Mouse (Mus musculus): ENCODE measurements at regions not wholly inside any gene's neighbourhood (a gene's known extent, or its start where the extent isn't known, plus 50 kb on each side); places are given as distances from the start of the nearest gene placed in this dataset.

GRCm38 (mm10) chr13:35171562-35172254, 144.8 kb upstream of the Eci2 start:
- WGBS, result 88% methylated on average over 11 of the region's 11 CpGs
- Histone ChIP-seq H3K4me2 (replicated peaks) (no peak overlapping the region), H3K9ac (replicated peaks) (no peak overlapping the region), H3K4me1 (replicated peaks) (no peaks in the 10 kb centered on the region), H3K36me3 (no peaks in the 10 kb centered on the region), H3K9me3 (no peaks in the 10 kb centered on the region), H3K4me3 (replicated peaks) (no peak overlapping the region), H3K27me3 (no peaks in the 10 kb centered on the region), H3K27ac (no peak overlapping the region)
- no peak for ATAC-seq

GRCm38 (mm10) chr13:35173522-35173921, 146.6 kb upstream of the Eci2 start:
- no peaks in the 10 kb centered on the region for H3K36me3 ChIP-seq
- no peak for ATAC-seq
- 18% methylated on average over 2 of the region's 2 CpGs for WGBS
- H3K9me3 ChIP-seq, result no peaks in the 10 kb centered on the region
- no peaks in the 10 kb centered on the region for H3K27me3 ChIP-seq
- H3K9ac ChIP-seq (replicated peaks), result no peak overlapping the region
- H3K27ac ChIP-seq, result no peak overlapping the region
- H3K4me2 ChIP-seq (replicated peaks), result no peak overlapping the region
- no peak overlapping the region for H3K4me3 ChIP-seq (replicated peaks)
- H3K4me1 ChIP-seq (replicated peaks), result no peaks in the 10 kb centered on the region

GRCm38 (mm10) chr13:35175587-35175986, 148.7 kb upstream of the Eci2 start:
- no peak overlapping the region for H3K9ac ChIP-seq (replicated peaks)
- H3K4me3 ChIP-seq (replicated peaks), result no peak overlapping the region
- H3K9me3 ChIP-seq, result no peaks in the 10 kb centered on the region
- WGBS, result 83% methylated on average over 1 of the region's 1 CpGs
- H3K4me2 ChIP-seq (replicated peaks), result no peak overlapping the region
- no peak overlapping the region for H3K27ac ChIP-seq
- no peak for ATAC-seq
- H3K27me3 ChIP-seq, result no peaks in the 10 kb centered on the region
- no peaks in the 10 kb centered on the region for H3K36me3 ChIP-seq
- no peaks in the 10 kb centered on the region for H3K4me1 ChIP-seq (replicated peaks)

- H3K36me3 ChIP-seq, result no peaks in the 10 kb centered on the region
- no peak overlapping the region for H3K4me3 ChIP-seq (replicated peaks)
- H3K27ac ChIP-seq, result no peak overlapping the region
- no peak overlapping the region for H3K4me2 ChIP-seq (replicated peaks)
- no peaks in the 10 kb centered on the region for H3K9me3 ChIP-seq
- H3K4me1 ChIP-seq (replicated peaks), result no peaks in the 10 kb centered on the region
- no peak overlapping the region for H3K9ac ChIP-seq (replicated peaks)
- ATAC-seq, result no peak
- no peaks in the 10 kb centered on the region for H3K27me3 ChIP-seq
- WGBS, result 70% methylated on average over 2 of the region's 2 CpGs
Measured at GRCm38 (mm10) chr13:35177305-35177704, 150.4 kb upstream of the Eci2 start.

- Histone ChIP-seq H3K36me3 (no peaks in the 10 kb centered on the region), H3K9me3 (no peaks in the 10 kb centered on the region), H3K27ac (no peak overlapping the region), H3K4me1 (replicated peaks) (0 out of 2 replicates have a peak, but pooled peaks cover 6% of the 10 kb centered on the region), H3K27me3 (no peaks in the 10 kb centered on the region), H3K4me3 (replicated peaks) (no peak overlapping the region), H3K9ac (replicated peaks) (no peak overlapping the region), H3K4me2 (replicated peaks) (no peak overlapping the region)
- WGBS, result 60% methylated on average over 16 of the region's 16 CpGs
- peak; percentile 50 for ATAC-seq
Measured at GRCm38 (mm10) chr13:35189028-35189711, 162.3 kb upstream of the Eci2 start.

- no peak overlapping the region for H3K9ac ChIP-seq (replicated peaks)
- no peaks in the 10 kb centered on the region for H3K36me3 ChIP-seq
- WGBS, result 85% methylated on average over 1 of the region's 1 CpGs
Measured at GRCm38 (mm10) chr13:35202069-35202468, 175.2 kb upstream of the Eci2 start.

GRCm38 (mm10) chr13:35208319-35208718, 181.4 kb upstream of the Eci2 start:
- H3K4me2 ChIP-seq (replicated peaks), result no peak overlapping the region
- no peak overlapping the region for H3K9ac ChIP-seq (replicated peaks)
- 88% methylated on average over 3 of the region's 3 CpGs for WGBS
- no peaks in the 10 kb centered on the region for H3K9me3 ChIP-seq
- H3K4me1 ChIP-seq (replicated peaks), result no peaks in the 10 kb centered on the region
- H3K36me3 ChIP-seq, result no peaks in the 10 kb centered on the region
- H3K4me3 ChIP-seq (replicated peaks), result no peak overlapping the region
- no peak overlapping the region for H3K27ac ChIP-seq
- no peak for ATAC-seq
- no peaks in the 10 kb centered on the region for H3K27me3 ChIP-seq

More at GRCm38 (mm10) chr13:35202069-35202468, 175.2 kb upstream of the Eci2 start:
- Histone ChIP-seq H3K4me1 (replicated peaks) (no peaks in the 10 kb centered on the region), H3K27ac (no peak overlapping the region), H3K9me3 (no peaks in the 10 kb centered on the region), H3K4me2 (replicated peaks) (no peak overlapping the region), H3K27me3 (no peaks in the 10 kb centered on the region), H3K4me3 (replicated peaks) (no peak overlapping the region)
- no peak for ATAC-seq

GRCm38 (mm10) chr13:35209551-35209950, 182.7 kb upstream of the Eci2 start:
- no peaks in the 10 kb centered on the region for H3K36me3 ChIP-seq
- no peak overlapping the region for H3K4me3 ChIP-seq (replicated peaks)
- H3K4me2 ChIP-seq (replicated peaks), result no peak overlapping the region
- WGBS, result 88% methylated on average over 4 of the region's 4 CpGs
- no peaks in the 10 kb centered on the region for H3K27me3 ChIP-seq
- no peaks in the 10 kb centered on the region for H3K4me1 ChIP-seq (replicated peaks)
- H3K27ac ChIP-seq, result no peak overlapping the region
- H3K9ac ChIP-seq (replicated peaks), result no peak overlapping the region
- no peaks in the 10 kb centered on the region for H3K9me3 ChIP-seq
- ATAC-seq, result no peak

- Histone ChIP-seq H3K4me3 (replicated peaks) (no peak overlapping the region), H3K4me2 (replicated peaks) (no peak overlapping the region), H3K36me3 (no peaks in the 10 kb centered on the region), H3K27me3 (no peaks in the 10 kb centered on the region), H3K27ac (no peak overlapping the region), H3K9ac (replicated peaks) (no peak overlapping the region), H3K4me1 (replicated peaks) (no peaks in the 10 kb centered on the region), H3K9me3 (no peaks in the 10 kb centered on the region)
- no peak for ATAC-seq
- 95% methylated on average over 9 of the region's 9 CpGs for WGBS
Measured at GRCm38 (mm10) chr13:35211834-35212233, 184.9 kb upstream of the Eci2 start.

- ATAC-seq, result no peak
- Histone ChIP-seq H3K9me3 (no peaks in the 10 kb centered on the region), H3K27ac (no peak overlapping the region), H3K4me1 (replicated peaks) (no peaks in the 10 kb centered on the region), H3K4me3 (replicated peaks) (no peak overlapping the region), H3K36me3 (no peaks in the 10 kb centered on the region), H3K27me3 (no peaks in the 10 kb centered on the region), H3K4me2 (replicated peaks) (no peak overlapping the region), H3K9ac (replicated peaks) (no peak overlapping the region)
- WGBS, result 89% methylated on average over 4 of the region's 4 CpGs
Measured at GRCm38 (mm10) chr13:35212276-35212675, 185.4 kb upstream of the Eci2 start.

- 86% methylated on average over 4 of the region's 4 CpGs for WGBS
- no peak overlapping the region for H3K9ac ChIP-seq (replicated peaks)
- ATAC-seq, result no peak
- no peak overlapping the region for H3K4me2 ChIP-seq (replicated peaks)
- no peaks in the 10 kb centered on the region for H3K36me3 ChIP-seq
- H3K27me3 ChIP-seq, result no peaks in the 10 kb centered on the region
- no peak overlapping the region for H3K4me3 ChIP-seq (replicated peaks)
- H3K9me3 ChIP-seq, result no peaks in the 10 kb centered on the region
- no peaks in the 10 kb centered on the region for H3K4me1 ChIP-seq (replicated peaks)
- H3K27ac ChIP-seq, result no peak overlapping the region
Measured at GRCm38 (mm10) chr13:35214219-35214618, 187.3 kb upstream of the Eci2 start.

- H3K9me3 ChIP-seq, result no peaks in the 10 kb centered on the region
- 75% methylated on average over 7 of the region's 7 CpGs for WGBS
- no peaks in the 10 kb centered on the region for H3K27me3 ChIP-seq
- H3K9ac ChIP-seq (replicated peaks), result no peak overlapping the region
- no peaks in the 10 kb centered on the region for H3K4me1 ChIP-seq (replicated peaks)
- no peaks in the 10 kb centered on the region for H3K36me3 ChIP-seq
- H3K4me3 ChIP-seq (replicated peaks), result no peak overlapping the region
- no peak overlapping the region for H3K27ac ChIP-seq
- H3K4me2 ChIP-seq (replicated peaks), result no peak overlapping the region
- ATAC-seq, result no peak
Measured at GRCm38 (mm10) chr13:35226142-35226829, 199.4 kb upstream of the Eci2 start.
